Mouse (Mus musculus) midbrain, embryonic 12.5 days (tissue): ENCODE results near the gene Il6ra. TPM values are rescaled to one million over a fixed set of nuclear protein-coding genes. Genes with fewer than 3 reads are reported as not detected.
A peak's percentile ranks its signal among the peaks of the same experiment; 100 is the strongest.

Experiments
- ATAC-seq: fragments of 200-750 bp; cut with Nextera tagmentation; 2 replicates; pipeline ENCODE4 v1.8.0; 2017; ENCODE audit warnings: low read depth, moderate TSS enrichment, moderate library complexity; ENCODE audit not compliant: low FRiP score
- H3K27ac ChIP-seq: fragments of 300-500 bp; sonication (generic); replicated peaks from 2 replicates; pipeline ENCODE4 v1.5.1; 2016; ENCODE audit warnings: mild to moderate bottlenecking
- H3K27me3 ChIP-seq: fragments of 300-500 bp; sonication (generic); 2 replicates; pipeline ENCODE4 v1.6.1; 2016; ENCODE audit warnings: mild to moderate bottlenecking
- H3K36me3 ChIP-seq: fragments of 300-500 bp; sonication (generic); 2 replicates; pipeline ENCODE4 v1.6.1; 2016
- H3K4me1 ChIP-seq: fragments of 300-500 bp; sonication (generic); 2 replicates; pipeline ENCODE4 v1.6.1; 2016
- H3K4me2 ChIP-seq: fragments of 300-500 bp; sonication (generic); replicated peaks from 2 replicates; pipeline ENCODE4 v1.6.1; 2016; ENCODE audit warnings: mild to moderate bottlenecking, moderate library complexity
- H3K4me3 ChIP-seq: fragments of 300-500 bp; sonication (generic); 2 replicates; pipeline ENCODE4 v1.5.1; 2016; ENCODE audit warnings: mild to moderate bottlenecking
- H3K9ac ChIP-seq: fragments of 300-500 bp; sonication (generic); replicated peaks from 2 replicates; pipeline ENCODE4 v1.6.1; 2016; ENCODE audit warnings: mild to moderate bottlenecking, moderate library complexity
- H3K9me3 ChIP-seq: fragments of 300-500 bp; sonication (generic); 2 replicates; pipeline ENCODE4 v1.6.1; 2016; ENCODE audit warnings: mild to moderate bottlenecking
- WGBS: fragments of 180-500 bp; shearing (Covaris S2); methylation state at CpG from one replicate; pipeline ENCODE4 v1.1.7; 2016; 5-methylcytosine and 5-hydroxymethylcytosine counted together
- polyA plus RNA-seq: library from polyadenylated mRNA; unstranded; fragments of >200 nt; fragmentation: Nextera tagmentation; extraction: Ambion mirVana; gene quantifications from 2 replicates; pipeline ENCODE4 v1.2.1, GENCODE M21; 2016

The Il6ra gene
- polyA plus RNA-seq: 0.50 and 0.83 TPM in 2 replicates

DNA sequence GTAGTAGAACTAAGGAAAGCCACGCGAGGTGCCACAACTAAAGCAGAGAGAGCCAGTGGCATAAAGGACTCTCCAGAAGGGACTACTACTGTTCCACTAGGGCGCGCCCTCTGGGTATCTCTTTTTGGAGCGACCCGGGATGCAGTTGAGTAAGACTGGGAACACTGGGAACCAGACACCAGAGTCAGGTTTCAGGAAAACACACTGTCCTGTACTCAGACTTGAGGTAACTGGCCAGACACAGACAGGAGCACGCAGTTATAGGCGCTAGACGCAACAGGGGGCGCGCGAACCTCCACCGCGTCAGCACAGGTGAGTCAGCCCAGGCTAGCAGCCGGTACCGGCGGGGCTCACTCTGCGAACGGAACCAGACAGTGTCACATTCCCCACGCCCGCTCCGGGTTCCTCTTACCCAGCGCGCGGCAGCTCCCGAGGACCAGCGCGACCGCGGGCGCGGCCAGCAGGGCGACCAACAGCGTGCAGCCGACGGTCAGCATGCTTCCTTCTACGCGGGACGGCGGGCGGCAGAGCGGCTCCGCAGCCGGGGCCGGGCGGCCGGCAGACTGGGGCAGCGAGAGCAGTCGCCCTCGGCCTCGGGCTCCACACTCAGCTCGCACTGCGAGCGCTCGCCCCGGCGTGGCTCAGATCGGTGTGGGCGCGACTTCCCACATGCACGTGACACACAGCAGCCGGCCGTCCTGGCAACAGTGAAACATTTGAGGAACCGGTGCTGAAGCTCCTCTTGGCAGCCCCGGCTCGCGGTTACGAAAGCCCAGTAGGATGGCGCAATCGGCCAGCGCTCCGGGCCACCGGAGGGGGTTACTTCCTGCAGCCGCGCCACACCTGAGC, at the start of gene Il6ra:
Gene Il6ra, minus strand, starts transcription at position 654 of the 849 bp plus-strand sequence.
- Histone ChIP-seq H3K36me3 (no peaks in the 10 kb centered on the region), H3K27ac (no peak within 1 kb of the TSS), H3K27me3 (peaks cover 56% of the 10 kb centered on the region), H3K9ac (peak within 1 kb of the TSS; percentile 57), H3K4me3 (peak within 1 kb of the TSS; percentile 43), H3K9me3 (no peaks in the 10 kb centered on the region), H3K4me1 (peaks cover 10% of the 10 kb centered on the region), H3K4me2 (peak within 1 kb of the TSS; percentile 87)
- ATAC-seq: peak; percentile 79
- WGBS: 1% methylated on average over 75 of the region's 75 CpGs

DNA sequence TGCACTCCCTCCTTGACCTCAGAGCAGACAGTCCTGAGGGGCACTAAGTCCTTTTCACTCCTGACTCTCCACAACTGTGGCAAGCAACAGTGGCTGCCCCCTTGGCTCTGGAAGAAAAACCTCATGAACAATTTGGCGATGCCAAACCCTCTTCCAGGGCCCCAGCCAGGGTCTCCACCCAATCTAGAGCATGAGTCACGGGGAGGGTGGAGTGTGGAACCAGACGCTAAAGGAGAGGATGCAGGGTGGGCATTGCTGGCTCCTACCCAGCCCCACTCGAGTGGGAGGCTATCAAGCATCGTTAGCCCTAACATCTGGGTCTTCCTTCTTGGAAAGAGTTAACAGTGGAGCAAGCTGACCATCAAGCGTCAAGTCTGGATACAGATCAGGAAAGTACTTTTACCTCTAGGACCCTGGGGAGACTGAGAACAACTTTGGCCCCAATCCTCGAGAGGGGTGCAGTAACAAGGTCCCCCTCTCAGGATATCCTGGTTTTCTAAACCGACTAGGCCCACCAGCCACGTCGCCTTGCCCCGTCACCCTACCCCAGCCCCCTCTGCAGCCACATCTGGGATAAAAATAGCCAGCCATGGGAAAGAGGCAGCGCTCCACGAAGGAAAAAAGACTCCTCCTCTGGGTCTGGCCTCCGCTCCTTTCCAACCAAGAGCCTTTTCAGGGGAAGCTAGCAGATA, 49.2 kb upstream of the Il6ra start:
- 0 out of 2 replicates have a peak, but pooled peaks cover 7% of the 10 kb centered on the region for H3K27me3 ChIP-seq

DNA sequence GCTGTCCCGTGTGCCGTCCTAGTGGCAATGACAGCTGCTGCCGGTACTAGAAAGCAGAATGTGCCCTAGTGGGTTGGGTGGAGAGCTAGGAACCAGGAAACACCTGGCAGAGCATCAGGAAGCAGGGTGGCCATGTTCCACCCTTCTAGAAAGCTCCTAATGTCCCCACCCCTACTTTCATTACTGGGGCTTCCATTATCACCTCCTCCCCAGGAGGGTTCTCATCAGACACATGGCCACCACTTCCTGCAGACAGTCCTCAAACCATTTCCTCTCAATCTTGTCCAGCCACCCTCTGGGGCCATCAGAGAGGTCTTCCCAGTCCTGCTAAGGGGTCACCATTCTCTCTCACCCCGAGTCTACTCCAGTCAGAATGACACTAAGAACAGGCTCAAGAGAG, 48.4 kb upstream of the Il6ra start:
- H3K4me2 ChIP-seq: peak overlapping the region; percentile 97
- H3K9me3 ChIP-seq: no peaks in the 10 kb centered on the region
- WGBS: 69% methylated on average over 4 of the region's 4 CpGs
- 0 out of 2 replicates have a peak overlapping the region, but pooled peaks have one; percentile 86 for H3K27ac ChIP-seq
- no peak for ATAC-seq
- peaks cover 49% of the 10 kb centered on the region for H3K4me1 ChIP-seq
- peak overlapping the region; percentile 98 for H3K4me3 ChIP-seq
- H3K36me3 ChIP-seq: peaks cover 31% of the 10 kb centered on the region
- peak overlapping the region; percentile 98 for H3K9ac ChIP-seq
- 0 out of 2 replicates have a peak, but pooled peaks cover 7% of the 10 kb centered on the region for H3K27me3 ChIP-seq

More for the DNA sequence above, 49.2 kb upstream of the Il6ra start:
- H3K4me1 ChIP-seq: peaks cover 49% of the 10 kb centered on the region
- no peaks in the 10 kb centered on the region for H3K9me3 ChIP-seq
- peak overlapping the region; percentile 86 for H3K27ac ChIP-seq
- WGBS: 14% methylated on average over 14 of the region's 14 CpGs
- no peak for ATAC-seq
- peaks cover 23% of the 10 kb centered on the region for H3K36me3 ChIP-seq
- peak overlapping the region; percentile 98 for H3K4me3 ChIP-seq
- peak overlapping the region; percentile 98 for H3K9ac ChIP-seq
- peak overlapping the region; percentile 97 for H3K4me2 ChIP-seq

DNA sequence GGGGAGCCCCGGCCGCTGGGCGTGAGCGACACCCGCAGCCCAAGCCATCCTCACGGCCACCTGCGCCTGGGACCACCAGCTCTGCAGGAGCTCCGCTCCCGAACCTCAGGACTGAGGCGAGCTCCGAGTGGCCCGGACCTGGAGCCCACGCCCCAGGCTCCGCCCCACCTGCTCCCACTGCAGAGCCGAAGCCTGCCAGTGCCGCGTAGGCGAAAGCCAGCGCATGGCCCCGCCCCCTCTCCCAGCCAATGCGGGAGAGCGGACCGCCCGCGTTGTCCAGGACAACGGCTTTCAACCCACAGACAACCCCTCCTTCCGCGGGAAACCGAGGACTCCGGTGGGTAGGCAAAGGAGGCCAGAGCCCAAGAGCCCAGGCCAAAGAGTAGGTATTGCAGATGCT, 47.5 kb upstream of the Il6ra start:
- Histone ChIP-seq H3K27ac (peak overlapping the region; percentile 64), H3K27me3 (0 out of 2 replicates have a peak, but pooled peaks cover 7% of the 10 kb centered on the region), H3K9me3 (no peaks in the 10 kb centered on the region), H3K4me1 (peaks cover 48% of the 10 kb centered on the region), H3K9ac (peak overlapping the region; percentile 80), H3K36me3 (peaks cover 40% of the 10 kb centered on the region), H3K4me2 (peak overlapping the region; percentile 97), H3K4me3 (peak overlapping the region; percentile 98)
- ATAC-seq: peak; percentile 87
- WGBS: 1% methylated on average over 27 of the region's 30 CpGs

DNA sequence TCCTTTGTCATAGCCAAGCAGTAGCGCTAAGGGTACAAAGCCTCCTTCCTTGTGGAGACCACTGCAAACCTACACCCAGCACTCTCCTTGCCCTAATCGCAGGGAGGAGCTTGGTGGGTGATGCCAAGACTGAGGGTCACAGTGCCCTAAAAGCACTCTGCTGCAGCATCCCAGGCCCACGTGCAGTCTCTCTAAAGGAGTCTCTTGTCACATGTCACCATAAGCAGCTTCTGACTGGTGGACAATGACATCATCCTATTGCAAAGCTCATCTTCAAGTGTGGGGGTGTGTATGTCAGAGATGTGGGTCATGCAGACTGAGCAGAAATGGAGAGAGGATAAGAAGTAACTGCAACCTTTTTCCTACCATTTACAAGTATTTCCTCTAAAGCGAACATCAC, 46.4 kb upstream of the Il6ra start:
- Histone ChIP-seq H3K4me3 (no peak overlapping the region), H3K36me3 (peaks cover 48% of the 10 kb centered on the region)
- WGBS: 69% methylated on average over 4 of the region's 4 CpGs

DNA sequence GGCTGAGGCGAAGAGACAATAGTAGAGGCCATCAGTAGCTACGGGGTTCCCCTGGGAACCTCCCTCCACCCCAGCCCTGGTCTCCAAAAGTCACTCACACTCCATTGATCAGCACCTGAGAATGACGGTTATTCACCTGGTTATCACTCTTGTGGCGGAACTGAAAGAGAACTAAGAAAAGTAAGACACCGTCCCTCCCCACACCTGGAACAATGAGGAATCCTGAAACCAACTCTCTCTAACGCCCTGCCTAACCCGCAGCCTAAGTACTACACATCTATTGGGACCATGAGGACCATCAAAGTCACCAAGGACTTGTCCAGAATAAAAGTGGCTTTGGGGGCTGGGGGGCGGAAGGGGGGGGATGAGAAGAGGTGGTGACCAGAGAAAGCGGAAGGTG, 44.9 kb upstream of the Il6ra start:
- Histone ChIP-seq H3K9me3 (no peaks in the 10 kb centered on the region), H3K4me3 (no peak overlapping the region), H3K4me1 (peaks cover 33% of the 10 kb centered on the region), H3K9ac (no peak overlapping the region), H3K4me2 (no peak overlapping the region), H3K27me3 (0 out of 2 replicates have a peak, but pooled peaks cover 7% of the 10 kb centered on the region), H3K36me3 (peaks cover 63% of the 10 kb centered on the region), H3K27ac (no peak overlapping the region)
- no peak for ATAC-seq
- 95% methylated on average over 9 of the region's 9 CpGs for WGBS

More for the DNA sequence above, 46.4 kb upstream of the Il6ra start:
- H3K27me3 ChIP-seq: 0 out of 2 replicates have a peak, but pooled peaks cover 7% of the 10 kb centered on the region
- peaks cover 38% of the 10 kb centered on the region for H3K4me1 ChIP-seq
- no peak for ATAC-seq
- H3K9me3 ChIP-seq: no peaks in the 10 kb centered on the region
- H3K9ac ChIP-seq: no peak overlapping the region; the same call in 1 of the 2 replicates
- H3K4me2 ChIP-seq: peak overlapping the region; percentile 97
- no peak overlapping the region for H3K27ac ChIP-seq

DNA sequence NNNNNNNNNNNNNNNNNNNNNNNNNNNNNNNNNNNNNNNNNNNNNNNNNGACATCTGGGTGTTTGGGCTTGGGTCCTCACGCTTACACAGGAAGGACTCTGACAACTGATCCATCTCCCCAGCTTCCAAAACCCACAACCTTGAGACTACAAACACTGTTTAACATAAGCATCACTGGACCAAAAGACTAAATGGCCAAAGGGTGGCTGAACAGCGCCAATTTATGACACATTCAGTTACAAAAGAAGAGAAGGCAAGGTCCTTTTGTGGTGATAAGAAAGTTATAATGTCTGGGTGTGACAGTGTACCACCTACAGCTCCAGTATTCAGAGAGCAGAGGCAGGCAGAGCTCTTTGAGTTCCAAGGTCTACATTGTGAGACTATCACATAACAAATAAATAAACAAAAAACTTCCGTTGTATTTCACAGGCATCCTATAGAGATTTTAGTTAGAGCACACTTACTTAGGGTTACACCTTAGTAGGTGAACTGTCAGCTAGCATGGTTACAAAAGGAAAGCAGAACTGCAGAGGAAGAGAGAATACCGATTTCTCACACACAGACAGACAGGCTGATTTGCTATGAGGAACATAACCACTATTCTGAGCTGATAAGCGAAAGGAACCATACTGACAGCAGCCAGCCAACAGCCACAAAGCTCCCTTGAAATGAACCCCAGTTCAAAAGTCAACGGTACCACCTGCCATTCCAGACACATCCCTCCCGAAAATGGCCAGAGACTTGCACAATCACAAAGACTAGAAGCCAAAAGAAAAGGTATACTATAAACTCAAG, 43.4 kb upstream of the Il6ra start:
- no peak overlapping the region for H3K9ac ChIP-seq
- 95% methylated on average over 7 of the region's 7 CpGs for WGBS
- no peaks in the 10 kb centered on the region for H3K9me3 ChIP-seq
- no peak overlapping the region for H3K4me2 ChIP-seq
- ATAC-seq: no peak
- H3K4me1 ChIP-seq: peaks cover 23% of the 10 kb centered on the region
- 0 out of 2 replicates have a peak, but pooled peaks cover under 1% of the 10 kb centered on the region for H3K27me3 ChIP-seq
- no peak overlapping the region for H3K27ac ChIP-seq
- H3K36me3 ChIP-seq: peaks cover 78% of the 10 kb centered on the region
- no peak overlapping the region for H3K4me3 ChIP-seq

DNA sequence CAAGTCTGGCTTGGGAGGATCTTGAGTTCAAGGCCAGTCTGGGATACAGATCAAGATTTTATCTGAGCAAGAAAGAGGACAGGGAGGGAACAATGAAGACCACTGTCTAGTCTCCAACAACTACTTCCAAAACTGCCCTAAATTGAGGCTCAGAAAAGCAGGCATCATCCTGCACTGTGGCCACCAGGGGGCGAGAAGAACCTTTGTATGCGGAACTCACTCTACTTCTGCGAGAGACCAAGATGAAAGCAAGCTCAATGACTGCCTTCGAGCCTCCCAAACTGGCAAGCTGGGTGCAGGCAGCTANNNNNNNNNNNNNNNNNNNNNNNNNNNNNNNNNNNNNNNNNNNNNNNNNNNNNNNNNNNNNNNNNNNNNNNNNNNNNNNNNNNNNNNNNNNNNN, 40.4 kb upstream of the Il6ra start:
- Histone ChIP-seq H3K4me2 (no peak overlapping the region), H3K27ac (no peak overlapping the region), H3K4me1 (no peaks in the 10 kb centered on the region), H3K9me3 (no peaks in the 10 kb centered on the region), H3K9ac (no peak overlapping the region), H3K27me3 (no peaks in the 10 kb centered on the region), H3K4me3 (no peak overlapping the region), H3K36me3 (peaks cover 97% of the 10 kb centered on the region)
- 3% methylated on average over 4 of the region's 4 CpGs for WGBS
- no peak for ATAC-seq

DNA sequence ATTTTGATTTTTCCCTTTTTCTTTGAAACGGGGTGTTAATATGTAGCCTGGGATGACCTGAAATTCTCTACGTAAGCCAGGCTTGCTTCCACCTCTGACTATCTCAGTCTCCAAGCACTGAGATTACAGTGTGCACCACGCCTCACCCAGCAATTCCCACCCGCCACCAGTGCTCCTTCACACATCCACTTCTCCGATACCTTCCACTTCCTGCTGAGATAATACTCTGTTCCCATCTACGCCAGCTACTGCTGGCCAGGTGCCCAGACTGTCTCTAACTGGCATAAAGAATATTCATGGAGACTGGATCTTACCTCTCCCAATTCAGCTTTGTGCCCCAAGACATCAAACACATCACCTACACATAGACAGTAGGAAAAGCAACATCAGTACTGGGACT, 35.7 kb upstream of the Il6ra start:
- Histone ChIP-seq H3K9me3 (no peaks in the 10 kb centered on the region), H3K4me3 (no peak overlapping the region), H3K4me1 (no peaks in the 10 kb centered on the region), H3K4me2 (no peak overlapping the region), H3K27ac (no peak overlapping the region), H3K27me3 (no peaks in the 10 kb centered on the region), H3K9ac (no peak overlapping the region), H3K36me3 (peaks cover 99% of the 10 kb centered on the region)
- WGBS: 95% methylated on average over 6 of the region's 6 CpGs
- no peak for ATAC-seq

DNA sequence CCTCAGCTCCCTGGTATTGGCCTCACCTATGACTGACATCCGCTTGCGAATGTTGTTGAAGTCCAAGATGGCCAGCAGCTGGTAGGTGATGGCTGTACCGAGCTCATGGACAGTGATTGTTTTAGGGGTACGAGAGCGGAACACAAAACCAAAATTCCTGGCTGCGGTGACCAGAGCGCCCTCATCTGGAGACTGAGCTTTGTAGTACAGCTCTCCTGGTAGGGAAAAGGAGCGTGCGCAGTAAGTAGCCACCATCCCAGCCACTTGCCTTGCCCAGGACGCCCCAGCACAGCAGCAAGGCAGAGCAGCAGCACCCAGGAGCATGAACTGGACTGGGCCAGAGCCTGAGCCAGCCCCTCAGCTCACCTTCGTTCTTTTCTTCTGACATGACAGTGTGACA, 35.0 kb upstream of the Il6ra start:
- no peak for ATAC-seq
- Histone ChIP-seq H3K9ac (no peak overlapping the region), H3K27me3 (no peaks in the 10 kb centered on the region), H3K4me3 (no peak overlapping the region), H3K9me3 (no peaks in the 10 kb centered on the region), H3K4me1 (no peaks in the 10 kb centered on the region), H3K4me2 (no peak overlapping the region), H3K27ac (no peak overlapping the region), H3K36me3 (peaks cover 100% of the 10 kb centered on the region)
- WGBS: 87% methylated on average over 11 of the region's 11 CpGs

DNA sequence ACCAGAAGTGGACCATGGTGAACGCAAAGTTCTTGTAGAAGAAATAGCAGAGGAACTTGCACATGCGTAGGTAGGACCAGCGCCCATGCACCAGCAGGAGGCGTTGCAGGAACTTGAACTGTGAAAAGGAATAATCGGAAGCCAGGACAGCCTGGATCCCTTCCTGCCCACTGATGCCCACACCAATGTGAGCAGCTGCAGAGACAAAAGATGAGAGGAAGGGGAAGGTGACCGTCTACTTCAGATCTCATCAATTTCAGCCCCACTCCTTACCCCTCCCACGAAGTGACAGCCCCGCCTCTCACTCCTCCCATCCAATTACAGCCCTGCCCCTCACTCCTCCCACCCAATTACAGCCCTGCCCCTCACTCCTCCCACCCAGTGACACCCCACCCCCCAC, 32.0 kb upstream of the Il6ra start:
- WGBS: 84% methylated on average over 8 of the region's 8 CpGs
- H3K4me2 ChIP-seq: no peak overlapping the region
- peaks cover 100% of the 10 kb centered on the region for H3K36me3 ChIP-seq

More for the DNA sequence above, 32.0 kb upstream of the Il6ra start:
- Histone ChIP-seq H3K27ac (no peak overlapping the region), H3K27me3 (no peaks in the 10 kb centered on the region), H3K4me1 (no peaks in the 10 kb centered on the region), H3K4me3 (no peak overlapping the region), H3K9me3 (no peaks in the 10 kb centered on the region), H3K9ac (no peak overlapping the region)
- no peak for ATAC-seq
